In genomic region chr7:96785808-96786207, GRCm38 (mm10) we compare ENCODE assay signal across 17 mouse cellular contexts.
DNase-seq lines count a peak whose midpoint lies in the region; ATAC-seq and TF ChIP-seq lines count a peak whose summit lies in the region.
"Had no signal": no experiment of that assay in that cellular context is flagged by ENCODE, and none has a peak within 500 bp of the region (broad histone marks: within the 10 kb centered on the region; RNA-seq: fewer than 3 reads in every experiment).

No protein-coding gene starts in this region.

- no peak for TF ChIP-seq EP300 in liver, postnatal 0 days (IDR thresholded peaks at IDR 0.05; ENCODE audit: low read depth)

- H3K36me3 ChIP-seq in hindbrain, embryonic 13.5 days, result no peaks in the 10 kb centered on the region
- no peaks in the 10 kb centered on the region for H3K36me3 ChIP-seq in hindbrain, embryonic 14.5 days (replicated peaks; ENCODE audit: control insufficient read depth, insufficient read depth)
- no peaks in the 10 kb centered on the region for H3K36me3 ChIP-seq in midbrain, embryonic 16.5 days (ENCODE audit: control insufficient read depth, insufficient read depth, low read length)
- no peaks in the 10 kb centered on the region; the same call in 1 of the 2 replicates for H3K36me3 ChIP-seq in midbrain, embryonic 11.5 days (ENCODE audit: control insufficient read depth, insufficient read depth, low read length)
- H3K36me3 ChIP-seq in forebrain, postnatal 0 days (ENCODE audit: insufficient read depth), result peaks cover 12% of the 10 kb centered on the region; the same call in 1 of the 2 replicates
- H3K36me3 ChIP-seq in liver, postnatal 0 days (replicated peaks; ENCODE audit: insufficient read depth, low read length), result no peaks in the 10 kb centered on the region

- no peak for ATAC-seq in hindbrain, embryonic 13.5 days (ENCODE audit: low FRiP score)
- ATAC-seq in hindbrain, embryonic 14.5 days (ENCODE audit: low FRiP score), result no peak
- peak; percentile 57 for ATAC-seq in midbrain, embryonic 16.5 days
- ATAC-seq in midbrain, embryonic 11.5 days (ENCODE audit: low FRiP score), result no peak
- ATAC-seq in forebrain, postnatal 0 days, result peak; percentile 26
- no peak for ATAC-seq in granulocyte monocyte progenitor cell, adult 5-6 weeks (replicated peaks; ENCODE audit: poor library complexity, severe bottlenecking)
- ATAC-seq in liver, postnatal 0 days, result no peak

- H3K27me3 ChIP-seq in hindbrain, embryonic 13.5 days, result 0 out of 2 replicates have a peak, but pooled peaks cover 5% of the 10 kb centered on the region
- H3K27me3 ChIP-seq in hindbrain, embryonic 14.5 days (ENCODE audit: control insufficient read depth, insufficient read depth, low read length), result no peaks in the 10 kb centered on the region
- H3K27me3 ChIP-seq in midbrain, embryonic 16.5 days (ENCODE audit: control insufficient read depth, insufficient read depth, low read depth, low read length), result no peaks in the 10 kb centered on the region
- H3K27me3 ChIP-seq in midbrain, embryonic 11.5 days (ENCODE audit: control insufficient read depth, insufficient read depth, low read length), result no peaks in the 10 kb centered on the region
- no peaks in the 10 kb centered on the region for H3K27me3 ChIP-seq in forebrain, postnatal 0 days (ENCODE audit: insufficient read depth, low read length)
- H3K27me3 ChIP-seq in liver, postnatal 0 days (ENCODE audit: insufficient read depth, low read length), result no peaks in the 10 kb centered on the region
- H3K27me3 ChIP-seq: limb, embryonic 15.5 days had no signal

- TF ChIP-seq CTCF in forebrain, postnatal 0 days (IDR thresholded peaks at IDR 0.05; ENCODE audit: low read depth), result no peak
- TF ChIP-seq CTCF in liver, postnatal 0 days (IDR thresholded peaks at IDR 0.05; ENCODE audit: low read depth), result no peak

- no peak overlapping the region for H3K9ac ChIP-seq in hindbrain, embryonic 13.5 days
- H3K9ac ChIP-seq in hindbrain, embryonic 14.5 days, result no peak overlapping the region
- H3K9ac ChIP-seq in midbrain, embryonic 16.5 days (ENCODE audit: low read depth, low read length), result no peak overlapping the region
- H3K9ac ChIP-seq in midbrain, embryonic 11.5 days (ENCODE audit: low read length), result no peak overlapping the region
- no peak overlapping the region for H3K9ac ChIP-seq in forebrain, postnatal 0 days
- H3K9ac ChIP-seq in liver, postnatal 0 days (replicated peaks), result no peak overlapping the region
- H3K9ac ChIP-seq: limb, embryonic 15.5 days had no signal

- H3K4me3 ChIP-seq in hindbrain, embryonic 13.5 days, result no peak overlapping the region
- H3K4me3 ChIP-seq in hindbrain, embryonic 14.5 days (replicated peaks; ENCODE audit: low read length), result no peak overlapping the region
- no peak overlapping the region for H3K4me3 ChIP-seq in midbrain, embryonic 16.5 days (ENCODE audit: low read depth, low read length)
- H3K4me3 ChIP-seq in midbrain, embryonic 11.5 days (ENCODE audit: low read depth, low read length), result no peak overlapping the region
- no peak overlapping the region for H3K4me3 ChIP-seq in forebrain, postnatal 0 days (ENCODE audit: low read depth, low read length)
- H3K4me3 ChIP-seq in liver, postnatal 0 days (ENCODE audit: low read depth, low read length), result no peak overlapping the region
- H3K4me3 ChIP-seq: left cerebral cortex, adult 2 months; limb, embryonic 15.5 days; megakaryocyte, embryonic 14.5 days had no signal

- no peak overlapping the region for H3K4me2 ChIP-seq in hindbrain, embryonic 13.5 days
- no peak overlapping the region for H3K4me2 ChIP-seq in hindbrain, embryonic 14.5 days (replicated peaks)
- H3K4me2 ChIP-seq in midbrain, embryonic 16.5 days (ENCODE audit: low read length), result no peak overlapping the region
- H3K4me2 ChIP-seq in midbrain, embryonic 11.5 days, result no peak overlapping the region
- H3K4me2 ChIP-seq in forebrain, postnatal 0 days (ENCODE audit: low read depth), result no peak overlapping the region
- H3K4me2 ChIP-seq in liver, postnatal 0 days (ENCODE audit: low read depth, low read length), result no peak overlapping the region
- H3K4me2 ChIP-seq: limb, embryonic 15.5 days had no signal

- 55% methylated on average over 9 of the region's 9 CpGs for WGBS in hindbrain, embryonic 13.5 days
- 41% methylated on average over 9 of the region's 9 CpGs for WGBS in hindbrain, embryonic 14.5 days
- 30% methylated on average over 9 of the region's 9 CpGs for WGBS in midbrain, embryonic 16.5 days
- 81% methylated on average over 9 of the region's 9 CpGs for WGBS in midbrain, embryonic 11.5 days
- 14% methylated on average over 9 of the region's 9 CpGs for WGBS in forebrain, postnatal 0 days
- WGBS in liver, postnatal 0 days (ENCODE audit: insufficient replicate concordance), result 84% methylated on average over 9 of the region's 9 CpGs

- H3K27ac ChIP-seq in hindbrain, embryonic 13.5 days, result peak overlapping the region; percentile 35; the same call in 1 of the 2 replicates
- H3K27ac ChIP-seq in hindbrain, embryonic 14.5 days, result no peak overlapping the region
- H3K27ac ChIP-seq in midbrain, embryonic 16.5 days (ENCODE audit: low read length), result peak overlapping the region; percentile 19; the same call in 1 of the 2 replicates
- H3K27ac ChIP-seq in midbrain, embryonic 11.5 days (ENCODE audit: low read depth, low read length), result no peak overlapping the region
- peak overlapping the region; percentile 64 for H3K27ac ChIP-seq in forebrain, postnatal 0 days (ENCODE audit: low read depth, low read length)
- H3K27ac ChIP-seq in liver, postnatal 0 days (ENCODE audit: low read depth), result no peak overlapping the region
- H3K27ac ChIP-seq: left cerebral cortex, adult 2 months; limb, embryonic 15.5 days had no signal

- H3K9me3 ChIP-seq in hindbrain, embryonic 13.5 days, result no peaks in the 10 kb centered on the region
- H3K9me3 ChIP-seq in hindbrain, embryonic 14.5 days (ENCODE audit: control insufficient read depth, low read length), result no peaks in the 10 kb centered on the region
- no peaks in the 10 kb centered on the region for H3K9me3 ChIP-seq in midbrain, embryonic 16.5 days (replicated peaks; ENCODE audit: control insufficient read depth, low read length, poor library complexity, severe bottlenecking)
- no peaks in the 10 kb centered on the region for H3K9me3 ChIP-seq in midbrain, embryonic 11.5 days (ENCODE audit: control insufficient read depth, low read length)
- H3K9me3 ChIP-seq in forebrain, postnatal 0 days (ENCODE audit: low read length), result no peaks in the 10 kb centered on the region
- no peaks in the 10 kb centered on the region for H3K9me3 ChIP-seq in liver, postnatal 0 days (ENCODE audit: low read length)
- H3K9me3 ChIP-seq: limb, embryonic 15.5 days; megakaryocyte, embryonic 14.5 days had no signal

- DNase-seq in hindbrain, embryonic 14.5 days (ENCODE audit: low spot score), result no peak
- no peak for DNase-seq in midbrain, embryonic 11.5 days (ENCODE audit: low spot score, missing footprints)
- peak; percentile 51 for DNase-seq in forebrain, postnatal 0 days
- no peak for DNase-seq in liver, postnatal 0 days
- DNase-seq: adrenal gland, postnatal 14 days; cerebellum, adult 18-20 months; cerebellum, postnatal 36 days; gastrocnemius, postnatal 10 days; kidney, adult 18-20 months; lung, postnatal 14 days; spleen, adult 18-20 months had no signal

- peaks cover 11% of the 10 kb centered on the region for H3K4me1 ChIP-seq in hindbrain, embryonic 13.5 days (replicated peaks)
- no peaks in the 10 kb centered on the region; the same call in 1 of the 2 replicates for H3K4me1 ChIP-seq in hindbrain, embryonic 14.5 days (replicated peaks; ENCODE audit: control insufficient read depth, insufficient read depth, low read length)
- 0 out of 2 replicates have a peak, but pooled peaks cover 8% of the 10 kb centered on the region for H3K4me1 ChIP-seq in midbrain, embryonic 16.5 days (ENCODE audit: control insufficient read depth, insufficient read depth, low read length)
- no peaks in the 10 kb centered on the region for H3K4me1 ChIP-seq in midbrain, embryonic 11.5 days (ENCODE audit: control insufficient read depth, insufficient read depth, low read length)
- peaks cover 9% of the 10 kb centered on the region; the same call in 1 of the 2 replicates for H3K4me1 ChIP-seq in forebrain, postnatal 0 days (ENCODE audit: insufficient read depth)
- H3K4me1 ChIP-seq in liver, postnatal 0 days (ENCODE audit: insufficient read depth), result peaks cover 20% of the 10 kb centered on the region

Comparison
In these comparisons a context has a peak if more than half of its experiments do, and no peak if none do; other contexts are left out.
1. ATAC-seq: peak in midbrain, embryonic 16.5 days (single experiment) and forebrain, postnatal 0 days (single experiment); none in hindbrain, embryonic 13.5 days (single experiment), hindbrain, embryonic 14.5 days (single experiment), midbrain, embryonic 11.5 days (single experiment), granulocyte monocyte progenitor cell, adult 5-6 weeks (single experiment) and liver, postnatal 0 days (single experiment).
2. H3K27ac ChIP-seq: peak in hindbrain, embryonic 13.5 days (single experiment), midbrain, embryonic 16.5 days (single experiment) and forebrain, postnatal 0 days (single experiment); none in hindbrain, embryonic 14.5 days (single experiment), midbrain, embryonic 11.5 days (single experiment) and liver, postnatal 0 days (single experiment).